Mouse (Mus musculus): ENCODE measurements around the gene Nnat.
A peak's percentile ranks its signal among the peaks of the same experiment; 100 is the strongest.

Nnat gene

GRCm38 (mm10) chr2:157605025-157605675 is 45.3 kb downstream of the Nnat start:
- peak; percentile 62 for DNase-seq (ENCODE audit: low read depth, low spot score)

GRCm38 (mm10) chr2:157607542-157608236 is 47.8 kb downstream of the Nnat start:
- DNase-seq (ENCODE audit: low read depth, low spot score) = no peak

DNA sequence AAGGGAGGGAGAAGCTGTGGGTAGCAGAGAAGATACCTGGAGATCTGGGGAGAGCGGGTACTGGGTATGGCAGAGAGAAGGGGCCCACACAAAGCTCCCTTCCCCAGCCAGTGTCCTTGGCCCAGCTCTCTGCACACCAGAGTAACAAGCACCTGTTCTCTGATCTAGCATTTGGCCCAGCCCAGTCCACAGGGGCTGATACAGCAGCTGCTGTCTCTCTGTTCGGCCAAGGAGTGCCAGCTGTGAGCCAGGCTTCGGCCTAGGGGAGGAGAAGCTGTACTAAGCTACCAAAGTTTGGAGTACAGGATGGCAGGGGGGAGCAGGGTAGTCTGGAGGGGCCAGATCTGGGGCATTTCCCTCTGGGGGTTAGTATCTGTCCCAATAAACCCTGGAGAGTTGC is 51.9 kb downstream of the Nnat start:
- DNase-seq (ENCODE audit: low read depth, low spot score) = no peak

All from retina, postnatal 7 days (tissue).